Mouse (Mus musculus): Measurements from ENCODE around the gene Fam84b. TPM values are rescaled to one million over a fixed set of nuclear protein-coding genes. Genes with fewer than 3 reads are reported as not detected.

Fam84b gene
- total RNA-seq, 2 experiments from 2014 or later: 11.7 to 12.0 TPM

DNA sequence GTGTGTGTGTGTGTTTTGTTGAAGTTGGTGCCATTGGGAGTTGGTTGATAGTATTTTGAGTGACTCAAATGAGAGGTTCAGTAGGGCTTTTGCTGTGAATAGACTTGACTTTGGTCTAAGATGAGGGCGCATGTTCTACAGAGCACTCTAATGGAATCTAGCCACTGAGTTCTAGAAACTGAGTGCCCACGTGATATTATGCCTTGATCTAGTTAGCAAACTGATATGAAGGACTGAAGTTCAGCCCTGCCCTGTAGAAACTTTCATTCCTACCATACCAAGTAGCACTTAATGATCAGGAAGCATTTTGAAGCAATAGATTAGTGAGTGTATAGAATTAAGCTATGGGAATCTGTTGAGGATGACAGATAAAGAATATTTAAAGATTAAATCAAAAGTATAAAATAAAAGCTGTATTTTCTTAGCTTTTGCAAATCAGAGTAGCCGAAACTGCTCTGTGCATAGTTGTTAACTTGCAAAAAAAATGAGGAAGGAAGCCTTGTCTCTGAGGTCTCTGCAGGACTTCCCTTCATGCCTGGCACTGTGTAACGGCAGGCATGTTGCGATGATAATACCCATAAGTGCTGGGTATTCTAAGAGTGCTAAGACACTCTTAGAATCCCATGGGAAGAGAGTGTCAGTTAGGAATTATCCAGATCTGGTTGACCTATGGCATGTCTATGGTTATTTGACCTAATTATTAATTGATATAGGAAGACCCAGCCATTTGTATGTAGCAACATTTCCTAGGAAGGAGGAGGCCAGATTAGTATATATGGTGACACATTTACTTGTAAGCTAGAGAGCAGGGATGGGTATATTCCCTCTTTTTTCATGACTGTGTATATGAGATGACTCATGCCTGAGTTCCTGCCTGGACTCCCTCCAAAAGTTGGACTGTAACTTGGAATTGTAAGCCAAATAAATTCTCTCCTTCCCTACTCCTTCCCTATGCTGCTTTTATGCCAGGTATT is 18.7 kb downstream of the Fam84b start:
- DNase-seq (ENCODE audit: low spot score in 2 of 2): no peak
- intact Hi-C loops (cut with DNase I): no loop called here

DNA sequence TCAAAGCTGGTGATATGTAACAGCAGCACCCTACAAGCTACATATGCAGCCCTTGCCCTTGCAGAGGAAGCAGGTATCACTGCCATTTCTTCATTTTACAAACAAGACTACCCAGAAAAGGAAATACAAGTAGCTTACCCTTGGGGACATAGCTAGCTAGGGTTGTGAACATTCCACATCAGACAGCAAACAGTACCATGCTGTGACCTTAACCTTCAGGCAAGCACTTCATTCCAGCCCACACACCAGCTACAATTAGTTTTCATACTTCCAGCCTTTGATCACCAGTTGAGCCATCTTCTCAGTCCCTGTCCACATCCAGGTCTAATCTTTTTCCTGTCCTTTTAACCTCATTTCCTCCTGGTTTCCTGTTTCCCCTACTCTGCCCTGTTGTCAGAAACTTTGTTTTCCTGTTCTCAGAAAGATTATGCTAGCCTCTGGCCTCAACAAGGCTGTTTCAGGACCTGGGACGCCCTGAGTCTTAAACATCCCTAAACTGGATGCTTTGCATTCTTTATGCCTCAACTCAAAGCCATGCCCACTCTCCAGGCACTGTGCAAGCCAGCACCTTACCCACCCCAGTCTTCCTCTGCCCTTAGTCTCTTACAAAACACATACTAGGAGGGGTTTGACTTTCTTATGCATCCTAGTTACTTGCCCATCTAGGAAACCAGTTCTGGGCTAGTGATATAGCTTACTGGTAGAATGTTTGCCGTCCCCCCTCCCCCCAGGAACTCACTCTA is 19.9 kb downstream of the Fam84b start:
- DNase-seq (ENCODE audit: low spot score in 2 of 2): no peak
- intact Hi-C loops (cut with DNase I): no loop called here

GRCm38 (mm10) chr15:60832586-60832985 is 21.0 kb downstream of the Fam84b start:
- no peak for DNase-seq (ENCODE audit: low spot score in 2 of 2)
- intact Hi-C loops (cut with DNase I): no loop called here

- no peak for DNase-seq (ENCODE audit: low spot score in 2 of 2)
- intact Hi-C loops (cut with DNase I): loop anchor here (10.0 kb wide), 3 partner anchors 201 to 921 kb away; no protein-coding TSS in a partner anchor
These were observed 27.4 kb downstream of the Fam84b start for GRCm38 (mm10) chr15:60826226-60826625.

DNA sequence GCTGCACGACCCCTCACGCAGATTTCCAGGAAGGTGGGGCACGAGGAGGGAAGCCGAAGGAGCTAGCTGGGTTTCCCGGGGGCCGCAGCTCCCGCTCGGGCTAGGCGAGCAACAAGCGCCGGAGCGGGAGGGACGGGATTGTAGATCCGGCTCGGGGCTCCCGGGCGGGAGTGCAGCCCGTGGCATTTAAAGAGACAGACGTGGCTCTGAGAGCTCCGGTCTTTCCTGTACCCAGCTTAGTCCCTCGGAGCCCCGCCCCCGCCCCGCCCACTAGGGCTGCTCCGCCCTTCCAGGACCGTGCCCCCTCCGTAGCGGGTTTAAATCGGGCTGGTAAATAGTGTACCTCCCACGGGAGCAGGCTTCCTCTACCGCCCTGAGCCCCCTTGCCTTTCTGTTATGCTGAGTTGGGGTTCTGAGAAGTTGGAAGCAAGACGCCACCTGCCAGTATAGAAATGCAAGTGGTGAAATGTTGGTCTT is 28.8 kb downstream of the Fam84b start:
- peak; percentile 89 to 91 for DNase-seq (ENCODE audit: low spot score in 2 of 2)
- intact Hi-C loops (cut with DNase I): loop anchor here (10.0 kb wide), 3 partner anchors 200 to 920 kb away; no protein-coding TSS in a partner anchor

DNA sequence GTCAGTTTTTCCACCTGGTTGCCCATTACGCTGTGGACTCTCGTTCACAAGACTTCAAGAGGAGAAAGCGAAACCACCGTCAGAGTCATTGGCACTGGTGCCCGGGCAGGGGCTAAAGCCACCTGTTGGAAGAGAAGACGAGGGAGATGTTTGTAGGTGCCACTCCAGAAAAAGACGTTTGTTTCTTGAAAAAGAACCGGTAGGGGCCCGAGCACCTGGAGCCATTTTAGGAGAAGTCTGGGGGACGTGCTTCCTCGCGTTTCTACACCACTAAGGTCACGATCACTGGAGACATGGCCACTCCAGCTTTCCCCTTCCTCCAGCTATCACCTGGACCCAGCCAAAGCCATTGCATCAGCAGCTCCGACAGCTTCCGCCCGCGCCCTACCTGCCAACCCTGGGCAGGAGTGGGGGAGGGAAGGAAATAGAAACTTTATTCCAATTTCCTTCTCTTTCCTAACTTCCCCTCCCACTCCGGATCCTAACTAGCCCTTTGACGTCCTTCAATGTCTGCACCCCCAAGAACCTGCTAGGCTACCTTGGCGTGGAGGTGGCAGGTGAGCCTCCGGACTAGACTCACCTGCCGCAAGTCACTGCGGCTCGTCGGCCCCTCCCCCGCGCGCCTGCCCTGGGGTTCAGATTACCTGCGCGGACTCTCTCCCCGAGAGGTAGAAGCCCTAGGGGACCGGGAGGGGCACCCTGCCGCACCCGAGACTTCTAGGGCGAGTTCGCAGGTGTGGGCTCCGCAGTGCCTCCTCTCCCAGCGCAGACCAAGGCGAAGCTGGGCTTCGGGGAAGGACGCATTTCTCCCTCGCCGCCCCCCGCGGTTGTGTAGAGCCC is 29.5 kb downstream of the Fam84b start:
- peak in 1 of 2 experiments; percentile 9 for DNase-seq (ENCODE audit: low spot score in 2 of 2)
- intact Hi-C loops (cut with DNase I): loop anchor here (2.0 to 10.0 kb wide), 4 partner anchors 199 to 919 kb away; no protein-coding TSS in a partner anchor

- intact Hi-C loops (cut with DNase I): loop anchor here (2.0 to 10.0 kb wide), 4 partner anchors 199 to 919 kb away; no protein-coding TSS in a partner anchor
- DNase-seq (ENCODE audit: low spot score in 2 of 2): peak; percentile 7 to 22
These were observed 30.0 kb downstream of the Fam84b start for GRCm38 (mm10) chr15:60823620-60823869.

DNA sequence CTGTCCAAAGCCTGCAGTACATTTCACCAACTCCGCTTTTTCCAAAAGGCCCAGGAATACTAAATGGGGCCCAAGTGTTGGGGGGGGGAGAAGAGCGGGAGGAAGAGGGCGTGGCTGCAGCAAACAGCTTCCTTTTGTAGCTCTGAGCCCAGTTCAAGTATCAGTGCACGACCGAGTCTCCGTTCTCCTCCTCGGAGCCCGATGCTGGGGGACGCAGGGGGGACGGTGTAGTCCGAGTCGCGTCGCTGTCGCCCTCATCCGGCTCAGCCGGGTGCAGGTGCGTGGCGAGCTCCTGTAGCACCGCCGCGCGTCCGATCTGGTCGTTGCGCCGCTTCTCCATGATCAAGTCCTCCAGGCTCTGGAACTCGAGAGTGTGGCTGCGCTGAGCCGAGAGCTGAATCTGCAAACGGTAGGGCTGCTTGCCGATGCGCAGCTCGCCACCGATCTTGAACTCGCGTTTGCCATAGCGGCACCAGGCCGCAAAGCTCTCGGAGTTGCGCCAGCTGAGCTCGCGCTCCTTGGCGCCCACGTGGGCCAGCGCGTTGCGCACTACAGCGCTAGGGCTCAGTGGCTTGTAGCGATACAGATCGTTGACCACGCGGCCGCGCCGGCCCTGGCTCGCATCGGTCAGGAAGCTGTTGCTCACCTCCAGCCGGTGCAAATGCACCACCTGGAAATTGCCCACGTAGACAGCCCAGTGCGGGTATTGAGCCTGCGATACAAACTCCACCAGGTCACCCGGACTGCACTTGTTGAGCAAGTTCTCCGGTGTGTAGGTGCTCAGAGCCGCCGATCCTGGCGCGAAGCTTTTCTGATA is 30.6 kb downstream of the Fam84b start:
- intact Hi-C loops (cut with DNase I): loop anchor here (2.0 to 10.0 kb wide), 4 partner anchors 198 to 918 kb away; no protein-coding TSS in a partner anchor
- DNase-seq (ENCODE audit: low spot score in 2 of 2): peak; percentile 77 to 78

- intact Hi-C loops (cut with DNase I): loop anchor here (2.0 to 10.0 kb wide), 4 partner anchors 197 to 917 kb away; no protein-coding TSS in a partner anchor
- DNase-seq (ENCODE audit: low spot score in 2 of 2): peak; percentile 13 to 16
These were observed 31.3 kb downstream of the Fam84b start for GRCm38 (mm10) chr15:60822101-60822802.

DNA sequence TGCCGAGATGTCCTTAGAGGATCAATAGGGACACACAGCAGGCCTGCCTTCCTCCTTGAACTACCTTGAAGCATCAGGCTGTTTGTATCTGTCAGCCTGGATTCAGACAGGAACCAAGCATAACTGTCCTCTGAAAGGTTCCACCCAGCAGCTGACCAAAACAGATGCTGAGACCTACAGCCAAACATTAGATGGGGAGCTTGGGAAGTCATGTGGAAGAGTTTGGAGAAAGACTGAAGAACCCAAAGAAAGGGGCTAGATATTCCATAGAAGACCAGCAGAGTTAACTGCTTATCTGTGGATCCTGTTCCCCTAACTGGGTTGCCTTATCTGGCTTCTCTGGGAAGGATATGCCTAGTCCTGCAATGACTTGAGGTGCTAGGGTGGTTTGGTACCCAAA is 35.1 kb downstream of the Fam84b start:
- DNase-seq (ENCODE audit: low spot score in 2 of 2): no peak
- intact Hi-C loops (cut with DNase I): no loop called here

DNA sequence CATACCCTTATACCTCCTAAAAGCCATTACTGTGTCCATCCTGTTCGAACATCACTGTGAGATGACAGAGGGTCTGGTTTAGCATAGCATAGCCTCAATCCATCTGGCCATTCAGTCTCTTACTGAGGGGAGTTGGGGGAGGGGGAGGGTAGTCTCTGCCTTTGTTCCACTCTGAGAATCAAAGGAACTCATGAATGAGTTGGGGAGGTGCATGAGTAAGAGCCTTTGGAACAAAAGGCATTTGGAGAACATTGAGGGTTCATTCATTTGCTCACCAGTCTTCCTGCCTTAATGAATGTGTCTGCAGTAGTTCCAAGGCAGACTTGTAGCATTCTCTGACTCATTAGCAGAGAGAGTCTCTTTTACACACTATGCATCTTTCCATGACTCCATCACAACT is 37.1 kb downstream of the Fam84b start:
- intact Hi-C loops (cut with DNase I): no loop called here
- no peak for DNase-seq (ENCODE audit: low spot score in 2 of 2)

DNA sequence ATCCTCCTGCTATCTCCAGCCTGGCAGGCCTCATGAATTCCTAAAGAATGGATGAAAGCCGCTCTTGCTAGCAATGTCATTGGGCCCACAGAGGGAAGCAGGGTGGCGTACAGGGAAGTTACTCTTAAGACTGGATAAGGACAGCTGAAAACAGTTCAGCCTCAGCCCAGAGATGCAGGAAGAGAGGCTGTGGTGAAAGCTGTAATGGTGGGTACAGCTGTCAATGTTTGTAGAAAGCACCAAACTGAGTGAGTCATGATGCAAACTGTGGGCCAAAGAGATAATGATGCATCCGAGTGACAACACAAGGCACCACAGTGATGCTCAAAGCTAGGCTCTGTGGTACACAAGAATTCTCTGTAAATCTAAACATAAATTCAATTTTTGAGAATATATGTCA is 39.0 kb downstream of the Fam84b start:
- intact Hi-C loops (cut with DNase I): no loop called here
- DNase-seq (ENCODE audit: low spot score in 2 of 2): no peak

GRCm38 (mm10) chr15:60793041-60793673 is 60.4 kb downstream of the Fam84b start:
- DNase-seq (ENCODE audit: low spot score in 2 of 2): no peak
- intact Hi-C loops (cut with DNase I): no loop called here

DNA sequence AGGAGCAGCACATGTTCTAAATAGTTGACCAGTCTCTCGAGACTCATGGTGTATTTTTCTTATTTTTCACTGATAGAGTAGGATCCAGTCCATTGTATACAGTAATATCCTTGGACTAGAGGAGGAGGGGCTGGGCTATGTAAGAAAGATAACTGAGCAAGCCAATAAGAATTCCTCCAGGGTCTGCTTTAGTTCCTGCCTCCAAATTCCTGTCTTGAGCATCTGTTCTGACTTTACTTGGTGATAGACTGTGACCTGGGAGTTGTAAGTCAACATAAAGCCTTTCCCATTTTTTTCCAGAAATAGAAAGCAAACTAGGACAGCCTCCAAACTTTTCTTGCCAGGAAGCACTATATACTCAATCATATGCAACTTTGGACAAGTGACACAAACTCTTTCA is 64.5 kb downstream of the Fam84b start:
- intact Hi-C loops (cut with DNase I): no loop called here

GRCm38 (mm10) chr15:60783761-60784160 is 69.8 kb downstream of the Fam84b start:
- DNase-seq (ENCODE audit: low spot score in 2 of 2): no peak
- intact Hi-C loops (cut with DNase I): no loop called here

More for the DNA sequence above, 64.5 kb downstream of the Fam84b start:
- DNase-seq (ENCODE audit: low spot score in 2 of 2): no peak

DNA sequence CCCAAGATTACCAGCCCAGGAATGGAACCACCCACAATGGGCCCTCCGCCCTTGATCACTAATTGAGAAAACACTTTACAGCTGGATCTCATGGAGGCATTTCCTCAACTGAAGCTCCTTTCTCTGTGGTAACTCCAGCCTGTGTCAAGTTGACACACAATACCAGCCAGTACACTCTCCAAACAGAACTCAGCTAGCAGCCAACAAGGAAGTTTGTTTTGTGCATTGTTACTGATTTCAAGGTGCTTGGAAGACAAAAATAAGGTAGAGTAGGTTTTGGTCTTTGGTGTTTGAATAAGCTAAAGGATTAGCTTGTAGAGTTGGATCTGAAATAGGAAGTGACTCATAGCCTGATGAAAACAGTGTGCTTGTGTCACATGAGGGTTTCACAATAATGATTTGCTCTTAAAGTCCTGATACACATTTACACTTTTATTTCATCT is 74.0 kb downstream of the Fam84b start:
- intact Hi-C loops (cut with DNase I): no loop called here

DNA sequence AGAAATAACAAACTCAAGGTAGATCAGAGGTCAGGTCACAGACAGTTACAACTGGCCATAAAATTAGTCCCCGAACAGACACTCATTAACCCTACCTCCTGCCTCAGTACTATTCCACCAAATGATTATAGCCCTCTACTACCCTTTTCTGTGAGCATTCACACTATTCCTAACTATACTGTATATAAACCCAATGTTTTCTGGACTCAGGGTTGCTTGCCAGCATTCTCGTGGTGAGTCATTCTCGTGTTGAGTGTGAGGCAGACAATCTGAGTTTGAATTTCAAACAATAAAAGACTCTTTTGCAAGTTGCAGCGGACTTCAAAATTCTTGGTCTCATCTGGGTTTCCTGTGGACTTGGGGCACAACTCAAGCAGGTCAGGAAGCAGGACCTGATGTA is 74.5 kb downstream of the Fam84b start:
- peak; percentile 6 to 8 for DNase-seq (ENCODE audit: low spot score in 2 of 2)
- intact Hi-C loops (cut with DNase I): no loop called here

More for the DNA sequence above, 74.0 kb downstream of the Fam84b start:
- DNase-seq (ENCODE audit: low spot score in 2 of 2): no peak
